Mouse (Mus musculus): ENCODE results near the gene Bend4.

DNA sequence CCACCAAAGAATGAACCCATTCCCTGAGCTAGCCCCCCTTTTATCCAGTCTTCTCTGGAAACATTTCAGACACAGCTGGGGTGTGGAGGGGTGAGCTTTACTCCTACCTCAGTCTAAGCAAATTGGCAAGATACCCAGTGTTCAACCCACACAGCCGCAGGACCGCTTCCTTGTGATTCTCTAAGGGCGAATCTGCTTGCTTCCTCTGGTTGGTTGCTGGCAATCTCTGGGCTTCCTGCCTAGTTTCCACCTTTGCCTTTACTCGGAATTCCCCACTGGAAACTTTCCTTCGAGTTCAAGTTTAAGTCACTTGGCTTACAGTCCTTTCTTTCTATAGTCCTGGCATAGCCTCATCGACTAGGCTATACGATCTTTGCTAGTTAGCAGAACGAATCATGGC, 12.5 kb upstream of the Bend4 start:
- no peak for TF ChIP-seq POLR2A (IDR thresholded peaks at IDR 0.05; ENCODE audit: control insufficient read depth, low read depth, low read length)
- TF ChIP-seq CTCF (IDR thresholded peaks at IDR 0.05; ENCODE audit: control insufficient read depth, insufficient read depth, insufficient replicate concordance, low read depth, low read length), result no peak
